Mouse (Mus musculus) kidney, adult 2 months (tissue): ENCODE results near the gene Gdpd2.

Source experiments
- CTCF ChIP-seq: fragments of 200-500 bp; conservative IDR thresholded peaks from 2 replicates; pipeline ENCODE4 v1.5.1; 2011; ENCODE audit warnings: low read depth, mild to moderate bottlenecking, control low read depth, low read length, moderate library complexity, mixed read lengths; ENCODE audit not compliant: insufficient read depth, insufficient read length
- POLR2A ChIP-seq: fragments of 200-500 bp; IDR thresholded peaks from one replicate; pipeline ENCODE4 v1.6.1; 2011; ENCODE audit warnings: low read depth, low read length, control low read depth

- TF ChIP-seq CTCF (peak; percentile 77), POLR2A (no peak)
These were observed 9.2 kb downstream of the Gdpd2 start for GRCm38 (mm10) chrX:100738918-100739317.
